Mouse (Mus musculus) lung, embryonic 16.5 days (tissue): ENCODE measurements around the gene Sestd1. TPM values are rescaled to one million over a fixed set of nuclear protein-coding genes. Genes with fewer than 3 reads are reported as not detected.
A peak's percentile ranks its signal among the peaks of the same experiment; 100 is the strongest.

ENCODE experiments used
- ATAC-seq: fragments of 200-750 bp; cut with Nextera tagmentation; 2 replicates; pipeline ENCODE4 v1.8.0; 2017; ENCODE audit warnings: low read depth, mild to moderate bottlenecking, moderate library complexity
- H3K27ac ChIP-seq: fragments of 300-500 bp; sonication (generic); 2 replicates; pipeline ENCODE4 v1.5.1; 2014; ENCODE audit warnings: mild to moderate bottlenecking, control low read depth, low read length
- H3K27me3 ChIP-seq: fragments of 300-500 bp; sonication (generic); 2 replicates; pipeline ENCODE4 v1.6.1; 2014; ENCODE audit warnings: low read depth, low read length, mixed read lengths; ENCODE audit not compliant: control insufficient read depth, insufficient read depth
- H3K36me3 ChIP-seq: fragments of 300-500 bp; sonication (generic); 2 replicates; pipeline ENCODE4 v1.6.1; 2014; ENCODE audit warnings: low read length; ENCODE audit not compliant: control insufficient read depth, insufficient read depth
- H3K4me1 ChIP-seq: fragments of 300-500 bp; sonication (generic); replicated peaks from 2 replicates; pipeline ENCODE4 v1.6.1; 2014; ENCODE audit warnings: low read length, mixed read lengths; ENCODE audit not compliant: control insufficient read depth, insufficient read depth
- H3K4me2 ChIP-seq: fragments of 300-500 bp; sonication (generic); 2 replicates; pipeline ENCODE4 v1.6.1; 2014; ENCODE audit warnings: low read depth, low read length, control low read depth
- H3K4me3 ChIP-seq: fragments of 300-500 bp; sonication (generic); 2 replicates; pipeline ENCODE4 v1.5.1; 2014; ENCODE audit warnings: mild to moderate bottlenecking, low read length, control low read depth
- H3K9ac ChIP-seq: fragments of 300-500 bp; sonication (generic); 2 replicates; pipeline ENCODE4 v1.6.1; 2014; ENCODE audit warnings: low read length, control low read depth
- H3K9me3 ChIP-seq: fragments of 300-500 bp; sonication (generic); 2 replicates; pipeline ENCODE4 v1.6.1; 2016; ENCODE audit warnings: low read length; ENCODE audit not compliant: control insufficient read depth
- WGBS: fragments of 180-500 bp; shearing (Covaris S2); extraction: QIAGEN DNeasy Blood & Tissue Kit; methylation state at CpG from one replicate; pipeline ENCODE4 v1.1.7; 2014; 5-methylcytosine and 5-hydroxymethylcytosine counted together
- polyA plus RNA-seq: library from polyadenylated mRNA; unstranded; fragments of >200 nt; fragmentation: Nextera tagmentation; extraction: Ambion mirVana; gene quantifications from 2 replicates; pipeline ENCODE4 v1.2.1, GENCODE M21; 2015

Gene Sestd1
- polyA plus RNA-seq, 1 experiment from 2014 or later = 14.8 TPM

GRCm38 (mm10) chr2:77169916-77170632, 110.3 kb downstream of the Sestd1 start:
- peak overlapping the region; percentile 82 for H3K9ac ChIP-seq
- H3K27me3 ChIP-seq = no peaks in the 10 kb centered on the region
- ATAC-seq = peak; percentile 67
- H3K36me3 ChIP-seq = no peaks in the 10 kb centered on the region
- peaks cover 42% of the 10 kb centered on the region for H3K4me1 ChIP-seq
- peak overlapping the region; percentile 86 for H3K4me2 ChIP-seq
- H3K4me3 ChIP-seq = peak overlapping the region; percentile 68
- H3K27ac ChIP-seq = peak overlapping the region; percentile 94
- no peaks in the 10 kb centered on the region for H3K9me3 ChIP-seq
- WGBS = under 1% methylated on average over 21 of the region's 21 CpGs

- H3K4me2 ChIP-seq = peak overlapping the region; percentile 86
- H3K36me3 ChIP-seq = no peaks in the 10 kb centered on the region
- 45% methylated on average over 4 of the region's 4 CpGs for WGBS
- H3K9me3 ChIP-seq = no peaks in the 10 kb centered on the region
- no peak for ATAC-seq
- peak overlapping the region; percentile 68 for H3K4me3 ChIP-seq
- peaks cover 35% of the 10 kb centered on the region for H3K4me1 ChIP-seq
- no peaks in the 10 kb centered on the region for H3K27me3 ChIP-seq
- H3K9ac ChIP-seq = peak overlapping the region; percentile 82
- H3K27ac ChIP-seq = peak overlapping the region; percentile 94; the same call in 1 of the 2 replicates
Observed at GRCm38 (mm10) chr2:77169218-77169617, 111.2 kb downstream of the Sestd1 start.

- Histone ChIP-seq H3K9me3 (no peaks in the 10 kb centered on the region), H3K4me2 (peak overlapping the region; percentile 86), H3K4me3 (peak overlapping the region; percentile 11; the same call in 1 of the 2 replicates), H3K27ac (peak overlapping the region; percentile 80), H3K27me3 (no peaks in the 10 kb centered on the region), H3K9ac (0 out of 2 replicates have a peak overlapping the region, but pooled peaks have one; percentile 7), H3K36me3 (no peaks in the 10 kb centered on the region), H3K4me1 (peaks cover 31% of the 10 kb centered on the region)
- 67% methylated on average over 7 of the region's 7 CpGs for WGBS
- ATAC-seq = no peak
Observed at GRCm38 (mm10) chr2:77168781-77169180, 111.6 kb downstream of the Sestd1 start.

- Histone ChIP-seq H3K4me3 (peak overlapping the region; percentile 11; the same call in 1 of the 2 replicates), H3K4me1 (peaks cover 28% of the 10 kb centered on the region), H3K9ac (0 out of 2 replicates have a peak overlapping the region, but pooled peaks have one; percentile 10), H3K9me3 (no peaks in the 10 kb centered on the region), H3K27ac (peak overlapping the region; percentile 80), H3K36me3 (no peaks in the 10 kb centered on the region), H3K4me2 (peak overlapping the region; percentile 86), H3K27me3 (no peaks in the 10 kb centered on the region)
- WGBS = 56% methylated on average over 13 of the region's 13 CpGs
- no peak for ATAC-seq
Observed at GRCm38 (mm10) chr2:77168081-77168685, 112.2 kb downstream of the Sestd1 start.

GRCm38 (mm10) chr2:77166366-77166765, 114.0 kb downstream of the Sestd1 start:
- H3K36me3 ChIP-seq = no peaks in the 10 kb centered on the region
- H3K27ac ChIP-seq = no peak overlapping the region
- H3K9me3 ChIP-seq = no peaks in the 10 kb centered on the region
- ATAC-seq = no peak
- H3K27me3 ChIP-seq = no peaks in the 10 kb centered on the region
- no peak overlapping the region for H3K9ac ChIP-seq
- no peak overlapping the region for H3K4me3 ChIP-seq
- H3K4me2 ChIP-seq = no peak overlapping the region
- WGBS = 75% methylated on average over 4 of the region's 4 CpGs
- H3K4me1 ChIP-seq = peaks cover 21% of the 10 kb centered on the region

- H3K4me2 ChIP-seq = no peak overlapping the region
- H3K27me3 ChIP-seq = no peaks in the 10 kb centered on the region
- no peaks in the 10 kb centered on the region for H3K36me3 ChIP-seq
- H3K9me3 ChIP-seq = no peaks in the 10 kb centered on the region
- no peak overlapping the region for H3K4me3 ChIP-seq
- H3K27ac ChIP-seq = no peak overlapping the region
- no peak for ATAC-seq
- 59% methylated on average over 3 of the region's 3 CpGs for WGBS
- H3K9ac ChIP-seq = no peak overlapping the region
- H3K4me1 ChIP-seq = peaks cover 11% of the 10 kb centered on the region
Observed at GRCm38 (mm10) chr2:77164662-77165061, 115.7 kb downstream of the Sestd1 start.

- H3K36me3 ChIP-seq = no peaks in the 10 kb centered on the region
- no peak overlapping the region for H3K4me2 ChIP-seq
- no peak overlapping the region for H3K27ac ChIP-seq
- 78% methylated on average over 3 of the region's 3 CpGs for WGBS
- H3K9ac ChIP-seq = no peak overlapping the region
- H3K4me1 ChIP-seq = peaks cover 5% of the 10 kb centered on the region
- no peak for ATAC-seq
- H3K4me3 ChIP-seq = no peak overlapping the region
- H3K9me3 ChIP-seq = no peaks in the 10 kb centered on the region
- no peaks in the 10 kb centered on the region for H3K27me3 ChIP-seq
Observed at GRCm38 (mm10) chr2:77163381-77163780, 117.0 kb downstream of the Sestd1 start.

- Histone ChIP-seq H3K27me3 (no peaks in the 10 kb centered on the region), H3K9me3 (no peaks in the 10 kb centered on the region), H3K4me2 (no peak overlapping the region), H3K4me1 (no peaks in the 10 kb centered on the region), H3K36me3 (no peaks in the 10 kb centered on the region), H3K27ac (peak overlapping the region; percentile 63), H3K9ac (no peak overlapping the region), H3K4me3 (no peak overlapping the region)
- WGBS = 53% methylated on average over 3 of the region's 3 CpGs
- peak; percentile 83 for ATAC-seq
Observed at GRCm38 (mm10) chr2:77162135-77162534, 118.3 kb downstream of the Sestd1 start.

GRCm38 (mm10) chr2:77157546-77157945, 122.8 kb downstream of the Sestd1 start:
- H3K4me1 ChIP-seq = no peaks in the 10 kb centered on the region
- no peak overlapping the region for H3K27ac ChIP-seq
- 93% methylated on average over 4 of the region's 4 CpGs for WGBS
- no peak overlapping the region for H3K9ac ChIP-seq
- H3K4me2 ChIP-seq = no peak overlapping the region
- no peak for ATAC-seq
- H3K4me3 ChIP-seq = no peak overlapping the region
- no peaks in the 10 kb centered on the region for H3K36me3 ChIP-seq
- no peaks in the 10 kb centered on the region for H3K27me3 ChIP-seq
- no peaks in the 10 kb centered on the region for H3K9me3 ChIP-seq
